Mouse (Mus musculus): ENCODE measurements around the gene Apon. TPM values are rescaled to one million over a fixed set of nuclear protein-coding genes. Genes with fewer than 3 reads are reported as not detected.
"Not testable (repeated sequence)": the region's sequence is repeated elsewhere in the genome, so short reads cannot be mapped to it uniquely, and the experiment has no call there.

Apon gene
- polyA plus RNA-seq, 1 experiment from 2014 or later, result not detected

DNA sequence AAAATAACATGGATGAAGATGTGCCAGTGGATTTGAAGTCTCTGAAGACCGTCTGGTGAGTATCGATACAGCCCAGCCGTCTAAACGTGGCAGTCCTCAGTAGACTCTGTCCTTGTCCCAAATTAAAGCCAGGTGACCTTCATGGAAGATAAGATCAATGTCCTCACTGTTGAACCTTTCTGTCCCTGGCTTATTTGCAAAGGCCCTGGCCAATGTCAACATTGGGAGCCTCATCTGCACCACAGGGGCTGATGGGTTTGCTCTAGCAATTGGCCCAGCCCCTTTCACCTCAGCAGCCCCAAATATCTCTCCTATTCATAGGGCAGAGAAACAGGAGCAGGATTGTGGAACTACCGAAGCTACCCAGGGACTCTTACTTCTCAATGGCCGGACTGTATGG lies 14.5 kb downstream of the Apon start, which contains the start of gene Apof:
Gene Apof (plus strand): TSS at position 301 of the 400 bp plus-strand sequence.
- H3K9me3 ChIP-seq, result no peaks in the 10 kb centered on the region
- H3K4me1 ChIP-seq, result peaks cover 5% of the 10 kb centered on the region
- no peaks in the 10 kb centered on the region for H3K36me3 ChIP-seq (replicated peaks)
- ATAC-seq (replicated peaks), result no peak
- H3K4me3 ChIP-seq, result no peak within 1 kb of the TSS
- no peaks in the 10 kb centered on the region for H3K27me3 ChIP-seq (replicated peaks)
- no peak within 1 kb of the TSS for H3K27ac ChIP-seq
- 89% methylated on average over 6 of the region's 6 CpGs for WGBS
- no peak within 1 kb of the TSS for H3K9ac ChIP-seq
- H3K4me2 ChIP-seq, result no peak within 1 kb of the TSS

DNA sequence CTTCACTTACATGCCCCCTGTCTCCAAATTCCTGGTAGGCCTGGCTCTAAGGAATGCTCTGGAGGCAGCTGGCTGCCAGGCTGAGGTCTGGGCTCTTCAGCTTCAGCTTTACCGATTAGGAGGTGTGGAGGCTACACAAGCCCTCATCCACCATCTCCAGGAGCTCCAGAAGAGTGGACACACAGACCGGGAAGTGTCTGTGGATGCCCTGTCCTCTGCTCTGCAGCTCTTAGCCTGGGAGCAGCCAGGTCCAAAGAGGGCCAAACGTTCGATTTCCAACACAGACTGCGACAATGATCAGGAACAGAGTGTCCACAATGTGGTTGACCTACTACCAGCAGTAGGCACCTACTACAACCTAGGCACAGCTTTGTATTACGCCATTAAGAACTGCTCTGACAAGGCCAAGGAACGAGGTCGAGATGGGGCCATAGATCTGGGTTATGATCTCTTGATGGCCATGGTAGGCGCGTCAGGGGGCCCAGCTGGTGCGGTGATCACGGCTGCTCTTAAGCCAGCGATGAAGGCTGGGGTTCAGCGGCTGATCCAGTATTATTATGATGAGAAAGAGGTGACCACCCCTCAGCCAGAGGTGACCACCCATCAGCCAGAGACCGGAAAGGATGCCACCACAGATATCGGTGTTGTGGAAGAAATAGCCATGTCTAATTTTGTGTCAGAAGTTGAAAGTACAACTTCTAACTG lies 15.5 kb downstream of the Apon start:
- Histone ChIP-seq H3K36me3 (replicated peaks) (no peaks in the 10 kb centered on the region), H3K4me2 (peak overlapping the region; percentile 79; the same call in 1 of the 2 replicates), H3K4me1 (peaks cover 5% of the 10 kb centered on the region), H3K27ac (no peak overlapping the region), H3K9ac (no peak overlapping the region), H3K9me3 (no peaks in the 10 kb centered on the region), H3K4me3 (0 out of 2 replicates have a peak overlapping the region, but pooled peaks have one; percentile 85), H3K27me3 (replicated peaks) (no peaks in the 10 kb centered on the region)
- ATAC-seq (replicated peaks), result no peak
- WGBS, result 92% methylated on average over 16 of the region's 16 CpGs

DNA sequence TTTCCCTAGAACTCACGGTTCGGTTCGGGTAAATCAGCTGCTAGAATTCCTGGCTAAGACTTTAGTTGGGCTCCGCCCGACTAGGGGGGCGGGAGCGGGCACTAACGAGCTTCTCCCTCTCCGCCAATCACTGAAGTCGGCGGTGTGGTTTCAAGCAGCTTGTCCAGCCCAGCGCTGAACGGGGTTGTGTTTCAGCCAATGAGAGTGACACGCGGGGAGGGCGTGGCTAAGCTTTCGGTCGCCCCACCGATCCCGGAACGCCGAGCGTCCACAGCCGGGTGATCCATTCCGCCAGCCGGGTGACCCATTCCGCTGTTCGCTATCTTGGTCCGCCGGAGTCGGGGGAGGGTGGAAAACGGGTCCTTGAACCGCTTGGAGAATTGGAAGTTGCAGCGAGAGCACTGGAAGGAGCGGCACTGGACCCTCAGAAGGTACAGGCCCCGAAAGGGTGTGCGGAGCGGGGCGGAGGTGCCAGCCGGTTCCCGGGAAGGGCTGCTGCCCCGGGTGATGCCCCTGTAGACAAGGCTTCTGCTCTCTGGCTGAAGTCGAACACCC lies 16.5 kb downstream of the Apon start, which contains the start of gene Stat2:
Gene Stat2 (plus strand): TSS at position 273 of the 555 bp plus-strand sequence.
- peak; percentile 99 for ATAC-seq (replicated peaks)
- Histone ChIP-seq H3K4me3 (peak within 1 kb of the TSS; percentile 85), H3K4me2 (peak within 1 kb of the TSS; percentile 79), H3K27me3 (replicated peaks) (no peaks in the 10 kb centered on the region), H3K9ac (peak within 1 kb of the TSS; percentile 73), H3K27ac (peak within 1 kb of the TSS; percentile 85), H3K36me3 (replicated peaks) (no peaks in the 10 kb centered on the region), H3K9me3 (no peaks in the 10 kb centered on the region), H3K4me1 (peaks cover 5% of the 10 kb centered on the region)
- under 1% methylated on average over 43 of the region's 43 CpGs for WGBS

DNA sequence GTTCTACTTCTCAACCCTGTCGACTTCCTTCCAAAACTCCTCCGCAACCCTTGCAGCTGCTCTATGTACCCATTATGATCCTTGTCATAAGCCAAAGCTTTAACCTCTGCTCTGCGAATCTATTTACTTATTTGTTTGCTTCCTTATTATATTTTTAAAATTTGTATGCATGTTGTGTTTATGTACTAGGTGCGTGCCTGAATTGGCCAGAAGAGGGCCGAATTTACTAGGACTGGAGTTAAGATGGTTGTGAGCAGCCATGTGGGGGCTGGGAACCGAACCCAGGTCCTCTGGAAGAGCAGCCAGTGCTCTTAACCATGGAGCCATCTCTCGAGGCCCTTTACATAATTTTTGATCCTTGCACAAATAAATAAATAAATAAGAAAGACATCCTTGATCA lies 17.0 kb downstream of the Apon start:
- H3K27ac ChIP-seq, result peak overlapping the region; percentile 85
- WGBS, result 44% methylated on average over 7 of the region's 7 CpGs

DNA sequence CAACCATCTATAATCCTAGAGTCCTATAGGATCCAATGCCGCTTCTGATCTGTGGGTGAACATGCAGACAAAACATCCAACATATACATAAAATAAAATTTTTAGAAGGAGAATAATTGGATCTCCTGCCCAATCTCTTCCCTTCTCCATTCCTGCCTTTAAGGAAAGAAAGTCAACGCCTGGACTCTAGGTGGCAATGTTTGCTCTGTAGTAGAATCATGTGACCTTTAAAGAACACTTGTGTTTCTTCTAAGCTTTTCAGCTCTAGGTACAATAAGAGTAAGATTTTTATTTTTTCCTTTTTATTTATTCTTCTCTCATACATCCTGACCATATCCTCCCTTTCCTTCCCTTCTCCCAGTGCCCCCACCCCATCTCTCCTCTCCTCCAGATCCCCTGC lies 18.0 kb downstream of the Apon start:
- Histone ChIP-seq H3K4me3 (no peak overlapping the region), H3K27ac (no peak overlapping the region), H3K4me2 (no peak overlapping the region), H3K4me1 (peaks cover 5% of the 10 kb centered on the region), H3K9ac (no peak overlapping the region), H3K9me3 (no peaks in the 10 kb centered on the region), H3K36me3 (replicated peaks) (0 out of 2 replicates have a peak, but pooled peaks cover 3% of the 10 kb centered on the region), H3K27me3 (replicated peaks) (no peaks in the 10 kb centered on the region)
- ATAC-seq (replicated peaks), result no peak
- WGBS, result 65% methylated on average over 2 of the region's 2 CpGs

More for the DNA sequence above, 17.0 kb downstream of the Apon start:
- H3K4me2 ChIP-seq, result peak overlapping the region; percentile 79
- peak overlapping the region; percentile 85 for H3K4me3 ChIP-seq
- H3K36me3 ChIP-seq (replicated peaks), result no peaks in the 10 kb centered on the region
- H3K9me3 ChIP-seq, result no peaks in the 10 kb centered on the region
- no peak for ATAC-seq (replicated peaks)
- H3K4me1 ChIP-seq, result peaks cover 5% of the 10 kb centered on the region
- H3K9ac ChIP-seq, result peak overlapping the region; percentile 73
- no peaks in the 10 kb centered on the region for H3K27me3 ChIP-seq (replicated peaks)

DNA sequence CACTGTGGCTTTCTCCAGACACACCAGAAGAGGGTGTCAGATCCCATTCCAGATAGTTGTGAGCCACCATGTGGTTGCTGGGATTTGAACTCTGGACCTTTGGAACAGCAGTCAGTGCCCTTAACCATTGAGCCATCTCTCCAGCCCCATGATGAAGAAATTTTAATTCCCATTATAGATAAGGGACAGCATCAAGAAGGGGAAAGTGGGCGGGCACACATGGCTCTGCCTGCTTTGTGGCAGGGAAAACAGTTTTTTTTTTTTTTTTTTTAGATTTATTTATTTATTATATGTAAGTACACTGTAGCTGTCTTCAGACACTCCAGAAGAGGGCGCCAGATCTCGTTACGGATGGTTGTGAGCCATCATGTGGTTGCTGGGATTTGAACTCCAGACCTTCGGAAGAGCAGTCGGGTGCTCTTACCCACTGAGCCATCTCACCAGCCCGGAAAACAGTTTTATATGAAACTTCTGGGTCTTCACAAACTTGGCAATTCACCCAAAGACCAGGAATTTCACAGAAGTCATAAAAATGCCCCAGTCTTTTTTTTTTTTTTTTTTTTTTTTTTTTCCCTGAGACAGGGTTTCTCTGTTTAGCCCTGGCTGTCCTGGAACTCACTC lies 19.0 kb downstream of the Apon start:
- ATAC-seq (replicated peaks); H3K4me1 ChIP-seq; H3K27me3 ChIP-seq (replicated peaks); H3K9ac ChIP-seq; H3K27ac ChIP-seq; H3K4me3 ChIP-seq; H3K9me3 ChIP-seq; H3K36me3 ChIP-seq (replicated peaks); H3K4me2 ChIP-seq: not testable (repeated sequence)
- 88% methylated on average over 7 of the region's 7 CpGs for WGBS

DNA sequence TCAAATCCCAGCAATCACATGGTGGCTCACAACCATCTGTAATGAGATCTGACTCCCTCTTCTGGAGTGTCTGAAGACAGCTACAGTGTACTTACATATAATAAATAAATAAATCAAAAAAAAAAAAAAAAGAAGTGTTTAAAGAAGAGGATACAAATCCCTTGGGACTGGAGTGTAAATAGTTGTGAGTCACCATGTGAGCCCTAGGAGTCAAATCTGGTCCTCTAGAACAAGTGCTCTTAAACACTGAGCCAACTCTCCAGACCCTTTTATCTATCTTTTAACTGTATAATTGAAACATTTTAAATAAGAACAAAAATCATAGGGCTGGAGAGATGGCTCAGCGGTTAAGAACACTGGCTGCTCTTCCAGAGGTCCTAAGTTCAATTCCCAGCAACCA lies 21.5 kb downstream of the Apon start:
- not testable (repeated sequence) for H3K4me3 ChIP-seq; H3K27ac ChIP-seq; ATAC-seq (replicated peaks); H3K9me3 ChIP-seq; H3K4me1 ChIP-seq; H3K4me2 ChIP-seq; H3K27me3 ChIP-seq (replicated peaks); H3K9ac ChIP-seq
- H3K36me3 ChIP-seq (replicated peaks), result peaks cover 16% of the 10 kb centered on the region; the same call in 1 of the 2 replicates
- 100% methylated on average over 1 of the region's 1 CpGs for WGBS

DNA sequence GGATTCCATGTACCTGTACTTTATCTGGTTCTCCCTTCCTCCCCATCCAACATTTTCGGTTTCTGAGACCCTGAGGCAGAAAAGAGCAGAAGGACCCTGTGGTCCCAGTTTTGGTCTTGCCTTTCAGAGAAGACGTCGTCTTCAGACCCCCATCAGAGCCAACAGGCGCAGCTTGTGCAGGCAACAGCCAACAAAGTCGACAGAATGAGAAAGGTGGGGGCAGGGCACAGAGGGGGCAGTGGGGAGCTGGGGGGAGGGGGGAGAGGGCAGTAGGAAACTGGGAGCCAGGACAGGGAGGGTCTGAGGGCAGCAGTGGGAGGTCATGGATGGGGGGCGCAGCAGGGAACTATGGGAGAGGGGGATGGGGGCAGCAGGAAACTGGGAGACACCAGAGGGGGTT lies 24.3 kb downstream of the Apon start:
- Histone ChIP-seq H3K36me3 (replicated peaks) (peaks cover 33% of the 10 kb centered on the region; the same call in 1 of the 2 replicates), H3K9ac (no peak overlapping the region), H3K4me2 (no peak overlapping the region), H3K4me3 (no peak overlapping the region), H3K27me3 (replicated peaks) (no peaks in the 10 kb centered on the region), H3K4me1 (no peaks in the 10 kb centered on the region), H3K9me3 (no peaks in the 10 kb centered on the region), H3K27ac (no peak overlapping the region)
- no peak for ATAC-seq (replicated peaks)
- WGBS, result 53% methylated on average over 5 of the region's 6 CpGs

DNA sequence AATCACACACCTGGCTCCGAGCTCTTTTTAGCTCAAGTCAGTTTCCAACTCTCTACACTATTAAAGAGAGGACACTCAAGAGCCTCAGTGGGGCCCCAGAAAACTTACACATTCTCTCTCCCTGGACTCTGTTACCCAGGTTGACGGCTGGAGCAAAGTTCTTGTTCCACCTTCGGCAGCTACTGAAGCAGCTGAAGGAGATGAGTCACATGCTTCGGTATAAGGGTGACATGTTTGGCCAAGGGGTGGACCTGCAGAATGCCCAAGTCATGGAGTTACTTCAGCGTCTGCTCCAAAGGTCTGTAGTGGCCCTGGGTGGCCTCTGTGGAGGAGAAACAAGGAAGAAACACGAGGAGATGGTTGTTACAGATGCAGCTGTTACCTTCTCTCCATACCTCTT lies 27.0 kb downstream of the Apon start:
- Histone ChIP-seq H3K9ac (no peak overlapping the region), H3K36me3 (replicated peaks) (peaks cover 40% of the 10 kb centered on the region; the same call in 1 of the 2 replicates), H3K4me3 (no peak overlapping the region), H3K27ac (no peak overlapping the region), H3K4me2 (no peak overlapping the region), H3K27me3 (replicated peaks) (no peaks in the 10 kb centered on the region), H3K9me3 (no peaks in the 10 kb centered on the region), H3K4me1 (no peaks in the 10 kb centered on the region)
- WGBS, result 89% methylated on average over 6 of the region's 6 CpGs
- ATAC-seq (replicated peaks), result no peak

DNA sequence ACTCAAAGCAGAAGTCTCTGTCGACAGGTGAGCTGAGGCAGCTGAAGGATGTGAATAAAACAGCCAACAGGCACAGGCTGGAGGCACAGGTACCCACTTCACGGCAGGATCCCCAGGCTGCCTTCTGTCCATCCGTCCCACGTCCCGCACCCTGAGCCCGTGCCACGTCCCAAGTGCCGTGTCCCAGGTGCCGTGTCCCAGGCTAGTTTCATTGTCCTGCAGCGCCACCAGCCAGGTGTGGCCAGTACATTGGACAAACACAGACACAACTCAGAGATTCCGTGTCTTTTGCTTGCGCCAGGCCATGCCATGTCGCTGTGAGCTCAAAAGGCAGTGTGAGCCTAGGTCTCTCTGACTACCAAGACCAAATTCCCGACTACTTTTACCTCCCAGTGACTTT lies 27.8 kb downstream of the Apon start:
- 93% methylated on average over 14 of the region's 14 CpGs for WGBS
- Histone ChIP-seq H3K36me3 (replicated peaks) (peaks cover 42% of the 10 kb centered on the region; the same call in 1 of the 2 replicates), H3K9ac (no peak overlapping the region), H3K4me2 (no peak overlapping the region), H3K27me3 (replicated peaks) (no peaks in the 10 kb centered on the region), H3K9me3 (no peaks in the 10 kb centered on the region), H3K4me1 (no peaks in the 10 kb centered on the region), H3K27ac (no peak overlapping the region), H3K4me3 (no peak overlapping the region)
- ATAC-seq (replicated peaks), result no peak

DNA sequence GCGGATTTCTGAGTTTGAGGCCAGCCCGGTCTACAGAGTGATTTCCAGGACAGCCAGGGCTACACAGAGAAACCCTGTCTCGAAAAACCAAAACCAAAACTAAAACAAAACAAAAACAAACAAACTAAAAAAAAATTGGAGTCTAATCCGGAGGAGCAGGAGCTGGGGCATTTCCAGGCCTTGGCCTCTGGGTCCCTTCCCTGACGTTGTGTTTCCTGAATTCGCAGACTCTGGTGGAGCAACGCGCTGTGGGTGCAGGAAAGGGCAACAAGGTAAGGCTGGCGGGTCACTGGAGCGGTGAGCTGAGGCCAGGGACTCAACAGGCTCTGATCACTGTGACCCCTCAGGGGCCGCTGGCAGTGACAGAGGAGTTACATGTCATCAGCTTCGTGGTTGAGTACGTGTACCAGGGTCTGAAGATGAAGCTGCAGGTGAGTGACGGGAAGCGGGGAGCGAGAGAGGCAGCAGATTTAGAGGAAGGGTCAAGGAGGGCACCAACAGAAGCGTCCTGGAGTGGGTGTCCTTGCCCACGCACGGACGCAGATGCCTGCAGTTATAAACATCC lies 29.1 kb downstream of the Apon start:
- Histone ChIP-seq H3K36me3 (replicated peaks) (peaks cover 41% of the 10 kb centered on the region; the same call in 1 of the 2 replicates), H3K27me3 (replicated peaks) (no peaks in the 10 kb centered on the region), H3K9me3 (no peaks in the 10 kb centered on the region), H3K27ac (no peak overlapping the region), H3K4me1 (no peaks in the 10 kb centered on the region), H3K4me3 (no peak overlapping the region), H3K9ac (no peak overlapping the region), H3K4me2 (no peak overlapping the region)
- no peak for ATAC-seq (replicated peaks)
- WGBS, result 90% methylated on average over 20 of the region's 20 CpGs
